Mouse (Mus musculus): ENCODE measurements around the gene Lama4.

The Lama4 gene

GRCm38 (mm10) chr10:39049581-39050294, 84.4 kb downstream of the Lama4 start:
- DNase-seq (ENCODE audit: extremely low read depth, low read depth): no peak

GRCm38 (mm10) chr10:39056050-39056449, 90.7 kb downstream of the Lama4 start:
- DNase-seq (ENCODE audit: extremely low read depth, low read depth): no peak

GRCm38 (mm10) chr10:39064732-39065131, 99.4 kb downstream of the Lama4 start:
- DNase-seq (ENCODE audit: extremely low read depth, low read depth): peak; percentile 10

- DNase-seq (ENCODE audit: extremely low read depth, low read depth): no peak
Observed at GRCm38 (mm10) chr10:39065449-39065848, 100.1 kb downstream of the Lama4 start.

- DNase-seq (ENCODE audit: extremely low read depth, low read depth): no peak
Observed at GRCm38 (mm10) chr10:39066061-39066460, 100.7 kb downstream of the Lama4 start.

- DNase-seq (ENCODE audit: extremely low read depth, low read depth): peak; percentile 39
Observed at GRCm38 (mm10) chr10:39066962-39067361, 101.6 kb downstream of the Lama4 start.

GRCm38 (mm10) chr10:39072048-39072447, 106.7 kb downstream of the Lama4 start:
- DNase-seq (ENCODE audit: extremely low read depth, low read depth): no peak

GRCm38 (mm10) chr10:39096981-39097380, 131.7 kb downstream of the Lama4 start:
- no peak for DNase-seq (ENCODE audit: extremely low read depth, low read depth)

- DNase-seq (ENCODE audit: extremely low read depth, low read depth): no peak
Observed at GRCm38 (mm10) chr10:39098746-39099145, 133.4 kb downstream of the Lama4 start.

- no peak for DNase-seq (ENCODE audit: extremely low read depth, low read depth)
Observed at GRCm38 (mm10) chr10:39104803-39105449, 139.6 kb downstream of the Lama4 start.

- DNase-seq (ENCODE audit: extremely low read depth, low read depth): no peak
Observed at GRCm38 (mm10) chr10:39106413-39106812, 141.1 kb downstream of the Lama4 start.

- DNase-seq (ENCODE audit: extremely low read depth, low read depth): no peak
Observed at GRCm38 (mm10) chr10:39106935-39107334, 141.6 kb downstream of the Lama4 start.

GRCm38 (mm10) chr10:39108837-39109488, 143.6 kb downstream of the Lama4 start:
- DNase-seq (ENCODE audit: extremely low read depth, low read depth): no peak

- no peak for DNase-seq (ENCODE audit: extremely low read depth, low read depth)
Observed at GRCm38 (mm10) chr10:39109489-39109874, 144.2 kb downstream of the Lama4 start.

GRCm38 (mm10) chr10:39121412-39121811, 156.1 kb downstream of the Lama4 start:
- no peak for DNase-seq (ENCODE audit: extremely low read depth, low read depth)

GRCm38 (mm10) chr10:39133462-39134310, 168.4 kb downstream of the Lama4 start, which contains the start of the genes Fam229b and Tube1:
Gene Fam229b, minus strand, starts transcription at chr10:39133914.
Gene Tube1, plus strand, starts transcription at chr10:39133976.
- peak; percentile 68 for DNase-seq (ENCODE audit: extremely low read depth, low read depth)

- DNase-seq (ENCODE audit: extremely low read depth, low read depth): no peak
Observed at GRCm38 (mm10) chr10:39137766-39138165, 172.5 kb downstream of the Lama4 start.

- DNase-seq (ENCODE audit: extremely low read depth, low read depth): no peak
Observed at GRCm38 (mm10) chr10:39138761-39139160, 173.4 kb downstream of the Lama4 start.

GRCm38 (mm10) chr10:39140843-39141242, 175.5 kb downstream of the Lama4 start:
- no peak for DNase-seq (ENCODE audit: extremely low read depth, low read depth)

- DNase-seq (ENCODE audit: extremely low read depth, low read depth): no peak
Observed at GRCm38 (mm10) chr10:39141401-39141800, 176.1 kb downstream of the Lama4 start.

- DNase-seq (ENCODE audit: extremely low read depth, low read depth): no peak
Observed at GRCm38 (mm10) chr10:39142216-39142615, 176.9 kb downstream of the Lama4 start.

All from MEL-GATA-1-ER (cell line).